Mouse (Mus musculus) heart, adult 2 months (tissue): ENCODE measurements around the gene Plcg2. TPM values are rescaled to one million over a fixed set of nuclear protein-coding genes. Genes with fewer than 3 reads are reported as not detected.

ENCODE experiments used
- DNase-seq, 2 experiments: peaks; one replicate each; pipeline ENCODE4 v3.0.0; 2021
- H3K27ac ChIP-seq: fragments of 200-600 bp; 2 replicates; pipeline ENCODE4 v1.8.1; 2022
- H3K27me3 ChIP-seq: fragments of 200-500 bp; 2 replicates; pipeline ENCODE4 v1.6.1; 2012; ENCODE audit warnings: mild to moderate bottlenecking, low read length, inconsistent platforms, mixed read lengths; ENCODE audit not compliant: control insufficient read depth, insufficient read depth
- H3K36me3 ChIP-seq: fragments of 200-500 bp; 2 replicates; pipeline ENCODE4 v1.6.1; 2012; ENCODE audit warnings: low read length, inconsistent platforms; ENCODE audit not compliant: control insufficient read depth, insufficient read depth
- H3K4me1 ChIP-seq: fragments of 200-500 bp; 2 replicates; pipeline ENCODE4 v1.6.1; 2011; ENCODE audit warnings: low read length; ENCODE audit not compliant: control insufficient read depth, insufficient read depth
- H3K4me3 ChIP-seq: fragments of 200-600 bp; 2 replicates; pipeline ENCODE4 v1.8.1; 2022
- H3K79me2 ChIP-seq: fragments of 200-500 bp; replicated peaks from 2 replicates; pipeline ENCODE4 v1.6.1; 2012; ENCODE audit warnings: mild to moderate bottlenecking, inconsistent platforms, low read length, moderate library complexity, mixed read lengths; ENCODE audit not compliant: control insufficient read depth, insufficient read depth
- H3K9ac ChIP-seq: fragments of 200-500 bp; 2 replicates; pipeline ENCODE4 v1.6.1; 2012; ENCODE audit warnings: low read depth, mild to moderate bottlenecking, control low read depth, inconsistent platforms, low read length, mixed read lengths
- CTCF ChIP-seq: fragments of 200-600 bp; IDR thresholded peaks from 2 replicates; pipeline ENCODE4 v1.8.1; 2022; ENCODE audit warnings: antibody characterized with exemption, mild to moderate bottlenecking, moderate library complexity
- EP300 ChIP-seq: fragments of 200-500 bp; IDR thresholded peaks from 2 replicates; pipeline ENCODE4 v1.6.1; 2011; ENCODE audit warnings: low read depth, low read length, control low read depth; ENCODE audit not compliant: insufficient read depth
- POLR2A ChIP-seq: fragments of 200-500 bp; IDR thresholded peaks from 2 replicates; pipeline ENCODE4 v1.6.1; 2011; ENCODE audit warnings: mild to moderate bottlenecking, low read depth, low read length, control low read depth; ENCODE audit not compliant: insufficient read depth
- WGBS: fragments of 180-500 bp; shearing (Covaris S2); methylation state at CpG from one replicate; pipeline ENCODE4 v1.1.7; 2018; 5-methylcytosine and 5-hydroxymethylcytosine counted together
- intact Hi-C: fragments of 180-260 bp; cut with DNase I; formaldehyde crosslinking; loops from one replicate; pipeline ENCODE4 v1.15.1; 2025
- long read RNA-seq: library from polyadenylated mRNA; stranded (forward); transcript quantifications from one replicate; pipeline ENCODE4 v2.0.0, GENCODE M21; 2021
- polyA plus RNA-seq: library from polyadenylated mRNA; depleted of rRNA; stranded (reverse); fragments of >200 nt; gene quantifications from 2 replicates; pipeline ENCODE4 v1.2.3, GENCODE M21; 2012; rRNA removed
- total RNA-seq, 2 experiments: library from RNA; stranded (reverse); gene quantifications; 2 replicates each; pipeline ENCODE4 v1.2.3; 2021

The Plcg2 gene
- 1 to 10 TPM; 5.6 to 5.8 TPM for total RNA-seq
- polyA plus RNA-seq = 4.5 and 5.4 TPM in 2 replicates
- long read RNA-seq, full-length matches to known transcripts = 2 of 6 reads
- long read RNA-seq, partial matches to known transcripts = 2 of 6 reads
- long read RNA-seq, other reads (novel, unspliced or antisense) = 2 of 6 reads

DNA sequence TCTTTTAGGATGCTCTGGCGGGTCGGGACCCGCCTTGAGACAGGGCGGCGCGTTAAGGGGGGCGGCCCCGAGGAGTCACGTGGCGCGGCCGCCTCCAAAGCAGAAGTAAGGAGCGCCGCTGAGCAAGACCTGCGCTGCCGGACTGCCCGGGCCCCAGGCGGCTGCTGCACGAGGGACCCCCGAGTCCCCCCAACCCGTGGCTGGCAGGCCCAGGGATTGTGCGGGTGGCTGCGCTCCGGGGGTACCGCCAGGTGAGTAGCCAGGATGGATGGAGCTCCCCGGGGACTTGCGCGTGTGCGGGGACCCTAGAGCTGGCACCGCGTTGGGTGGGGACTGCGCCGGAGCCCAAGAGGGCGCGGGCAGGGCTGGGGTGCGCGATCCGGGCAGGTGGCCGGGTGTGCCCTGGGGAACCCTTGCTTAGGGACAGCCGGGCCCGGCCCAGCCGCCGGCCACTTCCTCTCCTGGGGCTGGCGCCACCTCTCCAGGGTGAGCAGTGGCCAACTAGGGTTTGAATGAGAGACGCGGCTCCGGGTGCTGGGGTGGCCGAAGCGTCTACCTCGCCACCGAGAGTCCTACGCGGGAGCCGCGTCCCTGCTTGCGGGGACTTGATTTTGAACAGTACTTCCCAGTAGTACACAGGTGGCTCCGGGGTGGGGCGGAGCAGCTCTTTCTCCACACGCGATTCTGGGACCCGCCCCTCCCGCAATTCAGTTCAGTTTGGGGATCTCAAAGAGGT lies at the start of gene Plcg2:
TSS of gene Plcg2 (plus strand) at position 113 of the 736 bp plus-strand sequence.
- Histone ChIP-seq H3K27me3 (peaks cover 3% of the 10 kb centered on the region; the same call in 1 of the 2 replicates), H3K79me2 (no peaks in the 10 kb centered on the region), H3K4me1 (no peaks in the 10 kb centered on the region), H3K36me3 (no peaks in the 10 kb centered on the region), H3K4me3 (peak within 1 kb of the TSS; percentile 54), H3K27ac (peak within 1 kb of the TSS; percentile 63), H3K9ac (peak within 1 kb of the TSS; percentile 81)
- WGBS = under 1% methylated on average over 62 of the region's 62 CpGs
- no peak for TF ChIP-seq CTCF
- no peak for TF ChIP-seq POLR2A
- no peak for TF ChIP-seq EP300
- DNase-seq = peak; percentile 67 to 77
- intact Hi-C loops = loop anchor here (5.0 kb wide), 1 partner anchor 49 kb away; no protein-coding TSS in a partner anchor

DNA sequence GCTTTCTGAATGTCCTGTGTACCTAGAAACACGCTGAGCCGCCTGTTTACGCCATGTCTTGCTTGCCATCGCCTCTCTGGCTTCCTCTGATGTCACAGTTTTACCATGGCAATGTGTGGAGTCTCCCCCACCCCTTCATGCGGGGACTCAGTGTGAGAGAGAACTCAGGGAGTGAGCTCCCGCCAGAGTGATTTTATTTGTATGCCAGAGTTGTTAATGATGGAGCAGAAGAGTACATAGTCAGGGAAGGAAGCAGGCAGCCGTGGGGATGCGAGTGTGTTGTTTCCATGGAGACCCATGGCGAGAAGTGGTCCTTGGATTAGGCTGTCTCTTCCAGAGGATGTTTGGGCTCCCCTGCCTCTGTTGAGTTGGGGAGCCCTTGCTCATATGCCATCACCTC lies 47.0 kb upstream of the Plcg2 start:
- no peaks in the 10 kb centered on the region; the same call in 1 of the 2 replicates for H3K4me1 ChIP-seq
- WGBS = 83% methylated on average over 9 of the region's 9 CpGs
- no peak for DNase-seq
- no peaks in the 10 kb centered on the region for H3K27me3 ChIP-seq
- H3K4me3 ChIP-seq = no peak overlapping the region
- no peak for TF ChIP-seq POLR2A
- TF ChIP-seq CTCF = no peak
- no peak for TF ChIP-seq EP300
- no peaks in the 10 kb centered on the region for H3K79me2 ChIP-seq
- H3K9ac ChIP-seq = no peak overlapping the region
- no peaks in the 10 kb centered on the region for H3K36me3 ChIP-seq
- intact Hi-C loops = no loop called here
- no peak overlapping the region for H3K27ac ChIP-seq

DNA sequence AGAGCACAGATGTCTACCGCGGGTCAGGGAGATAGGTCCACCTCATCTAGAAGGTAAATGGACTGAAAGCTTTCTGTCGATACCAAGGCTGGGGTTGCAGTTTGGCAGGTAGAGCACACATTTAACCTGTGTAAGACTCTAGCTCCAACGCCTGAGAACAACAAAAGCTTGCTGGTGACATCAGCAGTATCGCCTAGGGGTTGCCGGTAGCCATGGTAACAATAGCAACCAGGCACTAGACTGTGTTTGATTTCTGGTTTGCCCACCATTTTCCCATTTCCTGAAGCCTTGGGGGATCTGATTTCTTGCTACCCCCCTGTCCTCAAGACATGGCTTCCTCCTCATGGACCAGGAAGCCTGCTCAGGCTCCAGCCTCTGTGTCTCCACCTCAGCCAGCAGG lies 44.1 kb upstream of the Plcg2 start:
- intact Hi-C loops = no loop called here
- no peak overlapping the region for H3K9ac ChIP-seq
- H3K36me3 ChIP-seq = no peaks in the 10 kb centered on the region
- H3K27ac ChIP-seq = no peak overlapping the region
- no peaks in the 10 kb centered on the region; the same call in 1 of the 2 replicates for H3K4me1 ChIP-seq
- H3K79me2 ChIP-seq = no peaks in the 10 kb centered on the region
- DNase-seq = no peak
- H3K4me3 ChIP-seq = no peak overlapping the region
- no peak for TF ChIP-seq CTCF
- no peak for TF ChIP-seq EP300
- TF ChIP-seq POLR2A = no peak
- WGBS = 76% methylated on average over 6 of the region's 6 CpGs
- H3K27me3 ChIP-seq = no peaks in the 10 kb centered on the region

DNA sequence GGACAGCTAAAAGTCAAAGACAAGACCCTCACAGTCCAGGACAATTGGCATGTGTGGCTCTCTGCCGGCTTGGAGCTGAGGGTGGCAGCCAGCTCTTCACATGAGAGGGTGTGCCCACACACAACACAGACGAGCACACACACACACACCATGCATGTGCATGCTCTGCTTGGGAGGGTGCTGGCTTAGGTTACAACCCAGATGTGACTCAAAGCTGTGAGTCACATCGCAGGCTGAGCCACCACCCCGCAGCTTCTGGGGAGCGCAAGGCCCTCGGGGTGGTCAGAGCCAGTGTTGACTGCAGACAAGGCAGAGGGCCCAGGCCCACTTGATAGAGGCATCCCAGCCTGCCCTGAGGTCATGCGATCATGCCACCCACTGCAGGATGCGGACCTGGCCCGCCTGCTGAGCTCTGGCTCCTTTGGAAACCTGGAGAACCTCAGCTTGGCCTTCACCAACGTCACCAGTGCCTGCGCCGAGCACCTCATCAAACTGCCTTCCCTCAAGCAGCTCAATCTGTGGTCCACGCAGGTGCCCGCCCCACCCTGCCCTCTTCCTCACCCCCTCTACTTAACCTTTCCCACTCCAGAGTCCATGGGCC lies 43.5 kb upstream of the Plcg2 start:
- H3K27me3 ChIP-seq = no peaks in the 10 kb centered on the region
- no peak overlapping the region for H3K9ac ChIP-seq
- 84% methylated on average over 14 of the region's 14 CpGs for WGBS
- intact Hi-C loops = no loop called here
- no peaks in the 10 kb centered on the region for H3K36me3 ChIP-seq
- no peaks in the 10 kb centered on the region for H3K79me2 ChIP-seq
- no peak overlapping the region for H3K4me3 ChIP-seq
- no peak for DNase-seq
- H3K27ac ChIP-seq = no peak overlapping the region
- TF ChIP-seq EP300 (no peak), POLR2A (no peak), CTCF (no peak)
- no peaks in the 10 kb centered on the region; the same call in 1 of the 2 replicates for H3K4me1 ChIP-seq

DNA sequence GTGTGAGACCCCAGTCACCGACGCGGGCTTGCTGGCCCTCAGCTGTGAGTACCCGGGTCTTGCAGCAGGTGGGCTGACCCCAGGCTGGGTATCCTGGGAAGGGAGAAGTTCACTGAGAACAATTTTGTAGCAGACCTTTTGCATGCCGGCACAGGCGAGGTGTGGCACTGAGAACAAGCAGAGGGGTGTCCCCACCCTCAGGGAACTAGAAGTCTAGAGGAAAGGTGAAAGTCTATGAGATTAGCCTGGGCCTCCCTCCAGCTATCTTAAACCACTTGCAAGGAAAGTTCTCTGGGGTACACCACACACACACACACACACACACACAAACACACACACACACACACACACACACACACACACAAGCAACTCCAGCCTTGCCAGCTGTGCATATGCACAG lies 42.4 kb upstream of the Plcg2 start:
- TF ChIP-seq POLR2A (no peak), CTCF (no peak), EP300 (no peak)
- intact Hi-C loops = no loop called here
- Histone ChIP-seq H3K36me3 (no peaks in the 10 kb centered on the region), H3K4me3 (no peak overlapping the region), H3K79me2 (no peaks in the 10 kb centered on the region), H3K27ac (no peak overlapping the region), H3K4me1 (no peaks in the 10 kb centered on the region; the same call in 1 of the 2 replicates), H3K27me3 (no peaks in the 10 kb centered on the region), H3K9ac (no peak overlapping the region)
- no peak for DNase-seq
- WGBS = 88% methylated on average over 6 of the region's 6 CpGs

DNA sequence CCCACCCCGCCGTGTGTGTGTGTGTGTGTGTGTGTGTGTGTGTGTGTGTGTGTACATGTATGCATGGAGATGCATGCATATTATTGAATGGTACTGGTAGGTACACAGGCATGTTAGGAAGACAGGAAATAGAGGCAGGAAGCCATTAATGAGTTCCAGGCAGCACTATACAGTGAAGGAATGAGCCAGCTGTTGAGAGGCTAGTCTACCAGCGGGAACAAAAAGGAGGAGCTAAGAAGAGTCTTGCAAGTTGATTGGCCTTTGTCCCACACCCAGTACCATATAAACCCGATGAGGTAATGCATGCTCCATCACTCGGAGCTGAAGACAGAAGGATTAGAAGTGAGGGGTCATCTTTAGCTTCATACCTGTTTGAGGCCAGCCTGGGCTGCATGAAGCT lies 39.7 kb upstream of the Plcg2 start:
- Histone ChIP-seq H3K79me2 (no peaks in the 10 kb centered on the region), H3K4me1 (no peaks in the 10 kb centered on the region; the same call in 1 of the 2 replicates), H3K27ac (no peak overlapping the region), H3K27me3 (no peaks in the 10 kb centered on the region), H3K36me3 (no peaks in the 10 kb centered on the region), H3K9ac (no peak overlapping the region), H3K4me3 (no peak overlapping the region)
- TF ChIP-seq EP300 = no peak
- 50% methylated on average over 5 of the region's 5 CpGs for whole genome bisulfite sequencing
- intact Hi-C loops = no loop called here
- no peak for DNase-seq
